Mouse (Mus musculus) forebrain, embryonic 12.5 days (tissue): ENCODE data around the gene Cbr1. TPM values are rescaled to one million over a fixed set of nuclear protein-coding genes. Genes with fewer than 3 reads are reported as not detected.

Experiments used
- ATAC-seq: fragments of 200-750 bp; cut with Nextera tagmentation; 2 replicates; pipeline ENCODE4 v1.8.0; 2017; ENCODE audit warnings: moderate TSS enrichment; ENCODE audit not compliant: low FRiP score
- H3K27ac ChIP-seq: fragments of 300-500 bp; sonication (generic); 2 replicates; pipeline ENCODE4 v1.5.1; 2016; ENCODE audit warnings: mild to moderate bottlenecking
- H3K27me3 ChIP-seq: fragments of 300-500 bp; sonication (generic); 2 replicates; pipeline ENCODE4 v1.6.1; 2016; ENCODE audit warnings: mild to moderate bottlenecking
- H3K36me3 ChIP-seq: fragments of 300-500 bp; sonication (generic); replicated peaks from 2 replicates; pipeline ENCODE4 v1.6.1; 2016; ENCODE audit warnings: mild to moderate bottlenecking
- H3K4me1 ChIP-seq: fragments of 300-500 bp; sonication (generic); 2 replicates; pipeline ENCODE4 v1.6.1; 2016
- H3K4me2 ChIP-seq: fragments of 300-500 bp; sonication (generic); 2 replicates; pipeline ENCODE4 v1.6.1; 2016; ENCODE audit warnings: mild to moderate bottlenecking, moderate library complexity
- H3K4me3 ChIP-seq: fragments of 300-500 bp; sonication (generic); replicated peaks from 2 replicates; pipeline ENCODE4 v1.5.1; 2016; ENCODE audit warnings: mild to moderate bottlenecking
- H3K9ac ChIP-seq: fragments of 300-500 bp; sonication (generic); 2 replicates; pipeline ENCODE4 v1.6.1; 2016; ENCODE audit warnings: mild to moderate bottlenecking
- H3K9me3 ChIP-seq: fragments of 300-500 bp; sonication (generic); 2 replicates; pipeline ENCODE4 v1.6.1; 2016
- WGBS: fragments of 180-500 bp; shearing (Covaris S2); methylation state at CpG from one replicate; pipeline ENCODE4 v1.1.7; 2016; 5-methylcytosine and 5-hydroxymethylcytosine counted together
- polyA plus RNA-seq: library from polyadenylated mRNA; unstranded; fragments of >200 nt; fragmentation: Nextera tagmentation; extraction: Ambion mirVana; gene quantifications from 2 replicates; pipeline ENCODE4 v1.2.1, GENCODE M21; 2016

Cbr1 gene
- polyA plus RNA-seq, 1 experiment from 2014 or later: 112 TPM

GRCm38 (mm10) chr16:93644006-93644405 lies 38.4 kb downstream of the Cbr1 start:
- Histone ChIP-seq H3K4me2 (no peak overlapping the region), H3K4me3 (no peak overlapping the region), H3K9me3 (no peaks in the 10 kb centered on the region), H3K27me3 (no peaks in the 10 kb centered on the region), H3K4me1 (no peaks in the 10 kb centered on the region), H3K9ac (no peak overlapping the region), H3K27ac (no peak overlapping the region), H3K36me3 (no peaks in the 10 kb centered on the region)
- 78% methylated on average over 4 of the region's 4 CpGs for WGBS
- ATAC-seq: no peak

- H3K36me3 ChIP-seq: no peaks in the 10 kb centered on the region
- H3K4me2 ChIP-seq: no peak overlapping the region
- H3K27me3 ChIP-seq: no peaks in the 10 kb centered on the region; the same call in 1 of the 2 replicates
- no peaks in the 10 kb centered on the region for H3K4me1 ChIP-seq
- no peak for ATAC-seq
- H3K9me3 ChIP-seq: no peaks in the 10 kb centered on the region
- H3K4me3 ChIP-seq: no peak overlapping the region
- 88% methylated on average over 5 of the region's 5 CpGs for WGBS
- H3K27ac ChIP-seq: no peak overlapping the region
- no peak overlapping the region for H3K9ac ChIP-seq
Observed at GRCm38 (mm10) chr16:93648441-93649183, 43.0 kb downstream of the Cbr1 start.

Other genes with a start within 250 kb of the Cbr1 start
- gene Setd4, start 1.8 kb upstream of the Cbr1 start, polyA plus RNA-seq: 15.8 and 17.2 TPM in 2 replicates
- gene Gm5678, start 22.2 kb downstream of the Cbr1 start, polyA plus RNA-seq: not detected in 2 replicates
- 0.33 and 0.45 TPM in 2 replicates for gene Cbr3, start 77.4 kb downstream of the Cbr1 start, polyA plus RNA-seq
- 19.2 and 19.6 TPM in 2 replicates for gene Dop1b, start 106.1 kb downstream of the Cbr1 start, polyA plus RNA-seq
- 33.6 and 34.6 TPM in 2 replicates for gene Morc3, start 226.3 kb downstream of the Cbr1 start, polyA plus RNA-seq